Mouse (Mus musculus): ENCODE data around the gene Caps2.
"Not testable (repeated sequence)": the region's sequence is repeated elsewhere in the genome, so short reads cannot be mapped to it uniquely, and the experiment has no call there.

DNA sequence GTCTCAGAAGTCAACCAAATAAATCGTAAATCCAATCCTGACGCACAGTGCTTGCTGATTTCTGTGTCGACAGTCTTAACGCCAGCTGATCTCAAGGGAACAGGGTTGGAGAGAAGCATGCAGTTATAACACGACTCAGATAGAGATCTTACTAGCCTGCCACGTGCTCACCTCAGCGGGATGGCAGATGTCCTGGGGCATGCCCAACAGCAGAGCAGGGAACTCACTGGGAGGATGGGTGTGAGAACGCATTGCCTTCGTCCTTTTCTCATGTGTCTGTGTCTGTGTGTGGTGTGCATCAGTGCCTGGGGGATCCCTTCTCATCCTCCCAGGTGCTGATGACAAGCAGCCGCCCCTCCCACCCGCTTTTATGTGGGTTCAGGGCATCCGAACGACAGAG is 13.6 kb downstream of the Caps2 start:
- not testable (repeated sequence) for TF ChIP-seq POLR2A (IDR thresholded peaks at IDR 0.05; ENCODE audit: extremely low read depth, insufficient read depth, low read length); CTCF (IDR thresholded peaks at IDR 0.05; ENCODE audit: low read depth, low read length)

All from liver, adult 2 months (tissue).